Mouse (Mus musculus): ENCODE results near the gene Akap6. TPM values are rescaled to one million over a fixed set of nuclear protein-coding genes. Genes with fewer than 3 reads are reported as not detected.

Gene Akap6
- polyA plus RNA-seq, 1 experiment from 2014 or later: 0.41 TPM

DNA sequence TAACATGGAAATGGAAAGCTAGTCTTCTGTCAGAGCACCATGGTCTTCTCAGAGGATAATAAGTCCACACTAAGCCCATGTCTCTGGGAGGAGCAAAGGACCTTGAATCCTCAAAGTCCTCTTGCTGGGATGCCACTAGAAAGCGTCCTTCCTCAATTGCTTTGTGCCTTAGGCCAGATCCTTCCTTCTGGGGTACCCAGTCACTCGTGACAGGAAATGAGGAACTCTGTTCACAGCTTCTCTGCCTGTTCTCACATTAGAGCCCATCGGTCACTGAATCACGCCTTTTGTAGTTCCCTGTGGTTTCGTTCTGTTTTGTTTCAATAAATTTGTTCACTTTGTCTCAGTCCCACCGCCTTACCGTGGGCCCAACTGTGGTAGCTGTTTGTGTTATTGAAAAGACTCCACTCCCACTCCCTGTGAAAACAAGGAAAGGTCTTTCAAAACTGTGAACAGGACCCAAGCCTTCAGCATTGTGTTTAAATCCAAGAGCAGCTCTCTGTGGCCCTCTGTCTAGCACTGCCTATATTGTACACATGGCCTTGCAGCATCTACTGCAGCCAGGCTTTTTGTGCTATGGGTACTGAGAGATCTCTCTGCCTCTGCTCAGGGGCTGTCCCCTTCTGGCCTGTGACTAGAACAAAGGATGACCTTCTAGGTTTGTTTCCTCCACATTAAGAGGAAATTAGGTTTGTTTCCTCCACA is 151.3 kb downstream of the Akap6 start:
- H3K36me3 ChIP-seq (ENCODE audit: insufficient read depth, low read length): no peaks in the 10 kb centered on the region
- no peak for ATAC-seq (ENCODE audit: low FRiP score, low TSS enrichment)
- H3K27me3 ChIP-seq (ENCODE audit: insufficient read depth, low read length): no peaks in the 10 kb centered on the region
- H3K4me1 ChIP-seq (ENCODE audit: insufficient read depth, low read length): peaks cover 17% of the 10 kb centered on the region; the same call in 1 of the 2 replicates
- no peaks in the 10 kb centered on the region for H3K9me3 ChIP-seq (ENCODE audit: low read length)
- no peak overlapping the region for H3K27ac ChIP-seq (ENCODE audit: low read length)
- no peak overlapping the region for H3K4me2 ChIP-seq (replicated peaks; ENCODE audit: low read depth, low read length)
- 40% methylated on average over 7 of the region's 7 CpGs for WGBS
- no peak overlapping the region for H3K4me3 ChIP-seq (ENCODE audit: low read length)
- H3K9ac ChIP-seq (replicated peaks; ENCODE audit: low read length): no peak overlapping the region

- Histone ChIP-seq H3K27ac (ENCODE audit: low read length) (no peak overlapping the region), H3K4me2 (replicated peaks; ENCODE audit: low read depth, low read length) (no peak overlapping the region), H3K27me3 (ENCODE audit: insufficient read depth, low read length) (no peaks in the 10 kb centered on the region), H3K36me3 (ENCODE audit: insufficient read depth, low read length) (no peaks in the 10 kb centered on the region), H3K4me1 (ENCODE audit: insufficient read depth, low read length) (peaks cover 17% of the 10 kb centered on the region; the same call in 1 of the 2 replicates), H3K4me3 (ENCODE audit: low read length) (no peak overlapping the region), H3K9ac (replicated peaks; ENCODE audit: low read length) (no peak overlapping the region), H3K9me3 (ENCODE audit: low read length) (no peaks in the 10 kb centered on the region)
- ATAC-seq (ENCODE audit: low FRiP score, low TSS enrichment): no peak
- 84% methylated on average over 5 of the region's 5 CpGs for WGBS
Observed at GRCm38 (mm10) chr12:52851221-52851620, 152.0 kb downstream of the Akap6 start.

DNA sequence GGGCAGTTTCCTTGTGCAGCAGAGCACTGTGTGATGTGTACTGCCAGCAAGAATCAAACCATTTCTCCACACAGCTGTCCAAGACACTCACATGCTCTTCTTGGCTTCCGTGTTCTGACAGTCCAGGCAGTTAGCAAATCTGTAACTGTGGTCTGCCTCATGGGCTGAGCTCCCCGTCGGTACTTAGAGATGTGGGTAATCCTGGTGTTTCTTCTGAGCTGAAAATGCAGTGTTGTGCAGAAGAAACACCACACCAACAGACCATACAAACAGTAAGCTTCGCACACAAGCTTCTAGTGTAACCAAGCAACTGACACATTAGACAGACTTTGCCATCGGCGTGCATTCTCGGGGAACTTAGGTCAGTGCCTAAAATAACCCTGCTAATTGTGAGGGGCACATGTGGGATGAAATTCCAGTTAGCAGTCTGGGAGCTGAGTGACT is 155.1 kb downstream of the Akap6 start:
- no peak for ATAC-seq (ENCODE audit: low FRiP score, low TSS enrichment)
- H3K9ac ChIP-seq (replicated peaks; ENCODE audit: low read length): no peak overlapping the region
- H3K4me2 ChIP-seq (replicated peaks; ENCODE audit: low read depth, low read length): no peak overlapping the region
- H3K9me3 ChIP-seq (ENCODE audit: low read length): no peaks in the 10 kb centered on the region
- H3K36me3 ChIP-seq (ENCODE audit: insufficient read depth, low read length): no peaks in the 10 kb centered on the region
- H3K4me1 ChIP-seq (ENCODE audit: insufficient read depth, low read length): peaks cover 9% of the 10 kb centered on the region; the same call in 1 of the 2 replicates
- 49% methylated on average over 7 of the region's 7 CpGs for WGBS
- H3K27ac ChIP-seq (ENCODE audit: low read length): no peak overlapping the region
- H3K4me3 ChIP-seq (ENCODE audit: low read length): no peak overlapping the region
- H3K27me3 ChIP-seq (ENCODE audit: insufficient read depth, low read length): no peaks in the 10 kb centered on the region

DNA sequence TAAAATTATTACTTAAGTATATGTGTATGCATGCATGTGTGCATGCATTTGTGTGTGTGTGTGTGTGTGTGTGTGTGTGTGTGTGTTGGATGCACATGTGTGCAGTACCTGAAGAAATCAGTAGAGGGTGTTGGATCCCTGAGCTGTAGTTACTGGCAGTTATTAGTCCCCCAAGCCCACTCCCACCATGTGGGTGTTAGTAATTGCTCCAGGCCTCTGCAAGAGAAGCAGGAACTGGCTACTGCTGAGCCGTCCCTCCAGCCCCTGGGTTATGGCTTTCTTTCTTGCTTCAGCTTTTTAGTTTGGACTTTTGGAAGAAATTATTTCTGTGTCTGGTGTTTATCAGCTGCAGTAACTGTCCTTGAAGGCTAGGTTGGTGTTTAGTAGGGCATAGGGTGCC is 156.9 kb downstream of the Akap6 start:
- Histone ChIP-seq H3K4me2 (replicated peaks; ENCODE audit: low read depth, low read length) (no peak overlapping the region), H3K27ac (ENCODE audit: low read length) (no peak overlapping the region), H3K9me3 (ENCODE audit: low read length) (no peaks in the 10 kb centered on the region), H3K36me3 (ENCODE audit: insufficient read depth, low read length) (no peaks in the 10 kb centered on the region), H3K27me3 (ENCODE audit: insufficient read depth, low read length) (no peaks in the 10 kb centered on the region), H3K9ac (replicated peaks; ENCODE audit: low read length) (no peak overlapping the region), H3K4me1 (ENCODE audit: insufficient read depth, low read length) (peaks cover 9% of the 10 kb centered on the region; the same call in 1 of the 2 replicates), H3K4me3 (ENCODE audit: low read length) (no peak overlapping the region)
- WGBS: 83% methylated on average over 1 of the region's 1 CpGs
- ATAC-seq (ENCODE audit: low FRiP score, low TSS enrichment): no peak

GRCm38 (mm10) chr12:52857306-52857705 is 158.1 kb downstream of the Akap6 start:
- Histone ChIP-seq H3K27me3 (ENCODE audit: insufficient read depth, low read length) (no peaks in the 10 kb centered on the region), H3K9me3 (ENCODE audit: low read length) (no peaks in the 10 kb centered on the region), H3K4me1 (ENCODE audit: insufficient read depth, low read length) (peaks cover 9% of the 10 kb centered on the region; the same call in 1 of the 2 replicates), H3K36me3 (ENCODE audit: insufficient read depth, low read length) (no peaks in the 10 kb centered on the region), H3K4me3 (ENCODE audit: low read length) (no peak overlapping the region), H3K27ac (ENCODE audit: low read length) (no peak overlapping the region), H3K9ac (replicated peaks; ENCODE audit: low read length) (no peak overlapping the region), H3K4me2 (replicated peaks; ENCODE audit: low read depth, low read length) (no peak overlapping the region)
- ATAC-seq (ENCODE audit: low FRiP score, low TSS enrichment): no peak
- WGBS: 89% methylated on average over 4 of the region's 4 CpGs

DNA sequence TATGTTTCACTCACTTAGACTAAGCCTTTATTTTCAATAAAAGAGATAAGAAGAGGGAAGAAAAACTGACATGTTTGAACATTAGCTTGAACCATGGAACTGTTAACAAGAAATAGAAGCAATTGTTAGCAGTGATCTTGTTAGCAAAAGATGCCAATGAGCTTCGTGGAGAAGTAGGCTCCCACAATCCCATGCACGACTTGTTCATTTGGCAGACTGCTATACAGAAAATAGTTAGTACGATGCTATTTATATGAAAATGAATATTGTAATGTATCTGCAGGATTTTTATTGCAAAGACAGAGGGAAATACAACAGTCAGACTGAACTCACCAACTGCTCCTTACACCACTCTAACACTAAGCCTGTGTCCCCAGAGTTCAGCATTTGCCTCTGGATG is 162.7 kb downstream of the Akap6 start:
- no peaks in the 10 kb centered on the region for H3K4me1 ChIP-seq (ENCODE audit: insufficient read depth, low read length)
- H3K4me3 ChIP-seq (ENCODE audit: low read length): no peak overlapping the region
- H3K27ac ChIP-seq (ENCODE audit: low read length): no peak overlapping the region
- H3K9ac ChIP-seq (replicated peaks; ENCODE audit: low read length): no peak overlapping the region
- WGBS: 86% methylated on average over 3 of the region's 3 CpGs
- no peaks in the 10 kb centered on the region for H3K27me3 ChIP-seq (ENCODE audit: insufficient read depth, low read length)
- no peak for ATAC-seq (ENCODE audit: low FRiP score, low TSS enrichment)
- H3K4me2 ChIP-seq (replicated peaks; ENCODE audit: low read depth, low read length): no peak overlapping the region
- peaks cover 6% of the 10 kb centered on the region for H3K9me3 ChIP-seq (ENCODE audit: low read length)
- no peaks in the 10 kb centered on the region for H3K36me3 ChIP-seq (ENCODE audit: insufficient read depth, low read length)

GRCm38 (mm10) chr12:52868000-52868624 is 168.9 kb downstream of the Akap6 start:
- H3K4me1 ChIP-seq (ENCODE audit: insufficient read depth, low read length): peaks cover 6% of the 10 kb centered on the region; the same call in 1 of the 2 replicates
- H3K36me3 ChIP-seq (ENCODE audit: insufficient read depth, low read length): no peaks in the 10 kb centered on the region
- WGBS: 4% methylated on average over 8 of the region's 8 CpGs
- H3K27ac ChIP-seq (ENCODE audit: low read length): peak overlapping the region; percentile 75
- H3K4me2 ChIP-seq (replicated peaks; ENCODE audit: low read depth, low read length): peak overlapping the region; percentile 40
- H3K9ac ChIP-seq (replicated peaks; ENCODE audit: low read length): 0 out of 2 replicates have a peak overlapping the region, but pooled peaks have one; percentile 22
- 0 out of 2 replicates have a peak overlapping the region, but pooled peaks have one; percentile 21 for H3K4me3 ChIP-seq (ENCODE audit: low read length)
- no peaks in the 10 kb centered on the region for H3K27me3 ChIP-seq (ENCODE audit: insufficient read depth, low read length)
- H3K9me3 ChIP-seq (ENCODE audit: low read length): peaks cover 6% of the 10 kb centered on the region
- ATAC-seq (ENCODE audit: low FRiP score, low TSS enrichment): peak; percentile 92

DNA sequence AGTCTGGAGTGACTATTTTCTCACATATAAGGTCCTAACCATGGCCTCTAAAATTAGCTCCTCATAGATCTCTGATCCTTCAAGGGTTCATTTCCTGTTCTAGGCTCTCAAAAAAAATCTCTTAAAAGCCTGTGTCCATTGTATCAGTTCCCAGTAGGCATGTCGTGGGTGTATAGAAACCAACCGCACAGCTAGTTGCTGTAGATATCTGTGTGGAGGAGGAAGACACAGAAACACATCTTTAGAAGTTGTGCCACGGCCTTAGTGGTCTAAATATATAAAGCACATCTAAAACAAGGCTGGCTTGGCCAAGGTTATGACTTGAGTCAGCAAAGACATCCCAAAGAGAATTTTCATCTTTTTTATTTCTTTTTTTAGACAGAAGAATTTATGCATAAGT is 172.4 kb downstream of the Akap6 start:
- no peak overlapping the region for H3K4me2 ChIP-seq (replicated peaks; ENCODE audit: low read depth, low read length)
- H3K9ac ChIP-seq (replicated peaks; ENCODE audit: low read length): no peak overlapping the region
- H3K9me3 ChIP-seq (ENCODE audit: low read length): no peaks in the 10 kb centered on the region
- no peaks in the 10 kb centered on the region for H3K36me3 ChIP-seq (ENCODE audit: insufficient read depth, low read length)
- no peak for ATAC-seq (ENCODE audit: low FRiP score, low TSS enrichment)
- H3K27ac ChIP-seq (ENCODE audit: low read length): no peak overlapping the region
- H3K27me3 ChIP-seq (ENCODE audit: insufficient read depth, low read length): no peaks in the 10 kb centered on the region
- H3K4me3 ChIP-seq (ENCODE audit: low read length): no peak overlapping the region
- WGBS: 71% methylated on average over 3 of the region's 3 CpGs
- peaks cover 6% of the 10 kb centered on the region; the same call in 1 of the 2 replicates for H3K4me1 ChIP-seq (ENCODE audit: insufficient read depth, low read length)

GRCm38 (mm10) chr12:52874332-52874923 is 175.2 kb downstream of the Akap6 start:
- Histone ChIP-seq H3K4me2 (replicated peaks; ENCODE audit: low read depth, low read length) (no peak overlapping the region), H3K4me1 (ENCODE audit: insufficient read depth, low read length) (no peaks in the 10 kb centered on the region), H3K27me3 (ENCODE audit: insufficient read depth, low read length) (no peaks in the 10 kb centered on the region), H3K9me3 (ENCODE audit: low read length) (no peaks in the 10 kb centered on the region), H3K4me3 (ENCODE audit: low read length) (no peak overlapping the region), H3K36me3 (ENCODE audit: insufficient read depth, low read length) (no peaks in the 10 kb centered on the region), H3K27ac (ENCODE audit: low read length) (no peak overlapping the region), H3K9ac (replicated peaks; ENCODE audit: low read length) (no peak overlapping the region)
- 40% methylated on average over 9 of the region's 9 CpGs for WGBS
- ATAC-seq (ENCODE audit: low FRiP score, low TSS enrichment): no peak

GRCm38 (mm10) chr12:52876065-52876464 is 176.9 kb downstream of the Akap6 start:
- H3K9me3 ChIP-seq (ENCODE audit: low read length): no peaks in the 10 kb centered on the region
- ATAC-seq (ENCODE audit: low FRiP score, low TSS enrichment): no peak
- WGBS: 59% methylated on average over 4 of the region's 4 CpGs

More at GRCm38 (mm10) chr12:52876065-52876464, 176.9 kb downstream of the Akap6 start:
- no peaks in the 10 kb centered on the region for H3K36me3 ChIP-seq (ENCODE audit: insufficient read depth, low read length)
- H3K4me1 ChIP-seq (ENCODE audit: insufficient read depth, low read length): no peaks in the 10 kb centered on the region
- no peak overlapping the region for H3K4me2 ChIP-seq (replicated peaks; ENCODE audit: low read depth, low read length)
- H3K9ac ChIP-seq (replicated peaks; ENCODE audit: low read length): no peak overlapping the region
- H3K27me3 ChIP-seq (ENCODE audit: insufficient read depth, low read length): no peaks in the 10 kb centered on the region
- H3K4me3 ChIP-seq (ENCODE audit: low read length): no peak overlapping the region
- no peak overlapping the region for H3K27ac ChIP-seq (ENCODE audit: low read length)

Data from kidney, embryonic 16.5 days (tissue).